Mouse (Mus musculus) NIH3T3 (cell line): ENCODE results near the gene Med24.
"Not testable (repeated sequence)": the region's sequence is repeated elsewhere in the genome, so short reads cannot be mapped to it uniquely, and the experiment has no call there.

Experiments
- DNase-seq: peaks from one replicate; pipeline ENCODE4 v3.0.0-alpha.2; 2012; ENCODE audit warnings: low read depth

Gene Med24

GRCm38 (mm10) chr11:98745932-98746853, 17.0 kb upstream of the Med24 start:
- DNase-seq = no peak

GRCm38 (mm10) chr11:98744456-98745019, 15.3 kb upstream of the Med24 start:
- DNase-seq = no peak

GRCm38 (mm10) chr11:98743655-98744345, 14.6 kb upstream of the Med24 start:
- DNase-seq = peak; percentile 52

GRCm38 (mm10) chr11:98742397-98743291, 13.4 kb upstream of the Med24 start:
- DNase-seq = peak; percentile 62

DNA sequence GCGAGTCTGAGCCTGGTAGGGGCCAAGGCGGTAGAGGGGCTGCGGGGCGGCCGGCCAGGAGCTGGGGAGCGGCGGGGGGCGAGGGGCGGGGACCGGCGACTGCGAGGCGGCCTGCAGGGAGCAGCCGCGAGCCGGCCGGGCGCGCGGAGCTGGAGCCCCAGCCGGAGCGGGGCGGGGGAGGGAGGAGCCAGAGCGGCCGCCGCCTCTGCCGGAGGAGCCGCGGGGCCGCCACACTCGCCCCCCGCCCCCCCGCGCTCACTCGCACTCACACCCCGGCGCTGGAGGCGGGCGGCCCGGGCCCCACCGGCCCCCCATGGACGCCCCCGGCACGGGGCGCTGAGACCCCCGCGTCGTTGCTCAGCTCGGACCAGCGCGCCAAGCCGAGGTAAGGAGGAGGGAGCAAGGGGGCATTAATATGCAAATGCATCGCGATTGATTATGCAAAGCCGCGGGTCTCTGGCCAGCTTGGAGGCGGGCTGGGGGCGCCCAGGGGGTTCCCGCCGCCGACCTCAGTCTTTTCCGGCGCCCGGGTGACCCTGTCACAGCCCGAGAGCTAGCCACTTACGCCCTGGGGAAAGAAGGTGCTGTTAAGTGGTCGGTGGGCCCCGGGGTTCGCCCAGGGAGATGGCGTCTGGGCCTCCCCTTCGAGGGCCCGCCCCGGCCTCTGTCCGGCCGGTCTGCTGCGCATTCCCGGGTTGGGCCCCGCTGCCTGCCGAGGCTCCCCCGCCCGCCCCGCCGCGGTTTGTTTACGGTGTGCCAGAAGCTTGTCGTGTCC, 12.6 kb upstream of the Med24 start:
- peak; percentile 90 for DNase-seq

- DNase-seq = no peak
Observed at GRCm38 (mm10) chr11:98741051-98741620, 11.9 kb upstream of the Med24 start.

GRCm38 (mm10) chr11:98740393-98741050, 11.3 kb upstream of the Med24 start, which contains the start of gene Thra:
Gene Thra (plus strand): TSS chr11:98740638.
- peak; percentile 86 for DNase-seq

DNA sequence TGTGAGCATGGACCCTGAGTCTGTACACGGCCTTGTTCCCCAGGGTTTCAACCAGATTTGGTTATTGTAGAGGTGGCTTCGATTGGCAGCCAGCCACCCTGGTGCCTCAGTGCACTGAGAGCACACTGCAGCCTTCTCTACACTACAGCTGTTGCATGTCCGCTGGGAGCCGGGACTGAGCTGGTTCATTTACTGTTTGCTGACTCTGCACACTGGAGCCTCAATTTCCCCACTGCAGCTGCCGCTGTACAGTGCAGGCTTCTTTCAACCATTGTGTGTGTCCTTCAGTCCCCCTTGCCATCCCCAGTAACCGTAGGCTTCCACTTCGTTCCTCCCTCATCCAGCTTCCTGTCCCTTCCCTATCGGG, 10.8 kb upstream of the Med24 start:
- DNase-seq = no peak

DNA sequence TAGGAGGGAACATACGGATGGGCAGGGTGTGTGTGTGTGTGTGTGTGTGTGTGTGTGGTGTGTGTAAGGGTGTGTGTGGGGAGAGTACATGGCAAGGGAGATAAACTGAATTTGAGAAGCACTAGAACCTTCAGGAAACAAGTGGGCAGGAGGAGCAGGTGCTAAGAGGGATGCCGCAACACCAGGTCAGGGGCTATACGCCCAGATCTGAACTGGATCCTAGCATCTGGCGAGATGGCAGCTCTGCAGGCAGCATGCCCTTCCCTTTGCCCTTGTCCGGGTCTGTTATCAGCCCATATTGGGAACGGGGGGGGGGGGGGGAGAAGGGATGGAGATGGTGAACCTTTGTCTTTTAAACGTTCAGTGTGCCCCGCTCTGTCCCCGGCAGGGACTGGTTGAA, 9.7 kb upstream of the Med24 start:
- DNase-seq = no peak

- peak; percentile 28 for DNase-seq
Observed at GRCm38 (mm10) chr11:98738428-98738911, 9.2 kb upstream of the Med24 start.

DNA sequence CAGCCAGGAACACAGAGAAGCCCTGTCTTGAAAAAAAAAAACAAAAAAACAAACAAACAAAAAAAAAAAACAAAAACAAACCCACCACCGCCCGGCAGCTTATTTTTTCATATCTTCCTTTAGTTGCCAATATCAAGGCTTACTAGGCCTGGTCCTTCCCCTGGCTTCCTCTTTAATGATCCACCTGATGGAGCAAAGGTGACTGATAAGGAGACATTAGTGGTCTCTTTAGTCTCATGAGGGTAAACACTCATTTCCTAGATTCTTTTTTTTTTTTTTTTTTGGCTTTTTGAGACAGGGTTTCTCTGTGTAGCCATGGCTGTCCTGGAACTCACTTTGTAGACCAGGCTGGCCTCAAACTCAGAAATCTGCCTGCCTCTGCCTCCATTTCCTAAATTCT, 8.0 kb upstream of the Med24 start:
- DNase-seq = not testable (repeated sequence)

GRCm38 (mm10) chr11:98736176-98736575, 6.9 kb upstream of the Med24 start:
- DNase-seq = peak; percentile 71

- DNase-seq = no peak
Observed at GRCm38 (mm10) chr11:98735111-98735510, 5.9 kb upstream of the Med24 start.

DNA sequence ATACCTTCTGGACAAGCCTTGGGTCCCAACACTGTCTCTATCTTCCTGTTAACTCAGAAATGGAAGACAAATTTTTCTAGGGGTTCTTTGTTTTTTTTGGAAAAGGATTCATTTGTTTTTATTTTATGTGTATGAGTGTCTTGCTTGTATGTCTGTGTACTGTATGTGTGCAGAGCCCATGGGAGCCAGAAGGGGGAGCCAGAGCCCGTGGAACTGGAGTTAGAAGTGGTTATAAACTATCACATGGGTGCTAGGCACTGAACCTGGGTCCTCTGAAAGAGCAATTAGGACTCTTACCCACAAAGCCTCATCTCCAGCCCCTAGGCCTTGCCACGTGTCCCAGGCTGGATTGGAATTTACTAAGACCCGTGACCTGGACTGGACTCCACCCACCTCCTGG, 4.8 kb upstream of the Med24 start:
- peak; percentile 33 for DNase-seq

DNA sequence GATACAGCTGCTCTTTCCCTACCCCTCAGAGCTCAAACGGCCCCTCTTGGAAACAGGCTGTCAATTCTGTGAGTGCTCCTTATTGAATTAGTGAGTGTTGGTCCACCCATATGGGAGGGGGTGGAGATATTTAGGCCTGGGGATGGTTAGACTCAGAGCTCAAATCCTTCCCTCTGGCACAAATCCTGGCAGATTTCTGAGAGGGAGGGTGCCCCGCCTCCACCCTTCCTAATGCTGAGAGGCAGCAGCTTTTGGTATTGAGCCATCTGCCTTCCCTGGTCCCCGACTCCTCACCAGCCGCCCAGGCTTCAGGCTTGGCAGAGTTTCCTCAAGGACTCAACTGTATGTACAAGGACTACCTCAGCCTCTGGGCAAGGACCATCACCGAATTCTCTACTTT, 1.9 kb upstream of the Med24 start:
- peak; percentile 85 for DNase-seq

DNA sequence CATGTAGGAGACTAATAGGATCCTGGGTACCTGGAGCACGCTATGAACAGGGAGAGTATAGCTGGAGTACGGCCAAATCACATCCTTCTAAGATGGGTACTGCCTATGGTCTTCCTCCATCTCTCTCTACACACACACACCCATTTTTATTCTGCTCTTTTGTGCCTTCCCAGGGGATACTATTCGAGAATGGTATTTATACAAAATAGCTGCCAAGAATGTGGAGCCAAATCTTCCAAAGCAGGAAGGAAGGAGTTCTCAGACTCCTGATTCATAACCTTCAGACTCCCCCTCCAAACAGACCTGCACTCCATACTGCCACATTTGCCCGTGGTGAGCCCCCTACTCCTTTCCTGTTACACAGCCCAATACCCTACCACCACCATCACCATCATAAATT, 1.5 kb upstream of the Med24 start:
- peak; percentile 71 for DNase-seq

DNA sequence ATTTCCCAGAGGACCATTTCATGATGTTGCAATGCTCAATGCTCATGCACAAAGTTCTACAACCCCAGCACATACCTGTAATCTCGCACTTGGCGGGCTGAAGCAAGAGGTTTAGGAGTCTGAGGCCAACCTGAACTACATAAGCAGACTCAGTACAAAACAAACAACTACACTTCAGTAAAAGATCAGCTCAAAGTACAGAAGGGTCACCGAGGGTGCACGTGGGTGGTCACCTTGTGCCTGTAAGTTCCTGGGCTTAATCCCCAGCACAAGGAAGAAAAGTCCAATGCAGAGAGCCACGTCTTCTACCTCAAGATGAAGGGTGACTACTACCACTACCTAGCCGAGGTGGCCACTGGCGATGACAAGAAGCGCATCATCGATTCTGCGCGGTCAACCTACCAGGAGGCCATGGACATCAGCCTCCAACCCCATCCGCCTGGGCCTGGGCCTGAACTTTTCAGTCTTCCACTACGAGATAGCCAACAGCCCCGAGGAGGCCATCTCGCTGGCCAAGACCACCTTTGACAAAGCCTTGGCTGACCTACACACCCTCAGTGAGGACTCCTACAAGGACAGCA, 3.2 kb downstream of the Med24 start:
- no peak for DNase-seq

DNA sequence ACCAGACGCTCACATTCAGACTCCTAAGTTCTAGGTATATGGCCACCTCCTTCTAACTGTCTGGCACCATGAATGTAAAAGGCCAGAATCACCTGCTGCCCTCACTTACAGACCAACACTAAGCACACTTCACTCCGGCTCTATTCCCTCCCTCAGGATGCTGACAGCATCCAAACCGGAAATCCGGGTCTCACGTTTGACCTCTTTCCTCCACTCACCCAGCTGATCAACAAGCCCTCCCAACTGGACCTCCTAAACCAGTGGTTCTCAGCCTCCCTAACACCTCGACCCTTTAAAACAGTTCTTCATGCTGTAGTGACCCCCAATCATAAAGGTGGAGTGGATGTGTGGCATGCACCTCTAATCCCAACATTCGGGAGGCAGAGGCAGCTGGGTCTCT, 6.1 kb downstream of the Med24 start:
- no peak for DNase-seq

GRCm38 (mm10) chr11:98721458-98722226, 7.6 kb downstream of the Med24 start:
- DNase-seq = peak; percentile 74
